Mouse (Mus musculus) lung, adult 2 months (tissue): ENCODE results near the gene Cdc42. TPM values are rescaled to one million over a fixed set of nuclear protein-coding genes. Genes with fewer than 3 reads are reported as not detected.
A peak's percentile ranks its signal among the peaks of the same experiment; 100 is the strongest.

ENCODE experiments used
- DNase-seq: peaks from one replicate; pipeline ENCODE4 v3.0.0; 2022
- H3K4me1 ChIP-seq: fragments of 200-500 bp; 2 replicates; pipeline ENCODE4 v1.6.1; 2011; ENCODE audit warnings: low read length; ENCODE audit not compliant: control insufficient read depth, insufficient read depth
- H3K4me3 ChIP-seq: fragments of 200-500 bp; replicated peaks from 2 replicates; pipeline ENCODE3; 2011; ENCODE audit warnings: low read depth, mild to moderate bottlenecking, control low read depth, low read length; ENCODE audit errors: extremely low read depth
- CTCF ChIP-seq: fragments of 200-500 bp; IDR thresholded peaks from 2 replicates; pipeline ENCODE4 v1.5.1; 2011; ENCODE audit warnings: mild to moderate bottlenecking, low read length, control low read depth; ENCODE audit not compliant: insufficient read depth
- POLR2A ChIP-seq: fragments of 200-500 bp; IDR thresholded peaks from 2 replicates; pipeline ENCODE4 v1.6.1; 2011; ENCODE audit warnings: low read depth, mild to moderate bottlenecking, control low read depth, low read length, borderline replicate concordance; ENCODE audit errors: extremely low read depth
- WGBS: fragments of 180-500 bp; shearing (Covaris S2); methylation state at CpG from one replicate; pipeline ENCODE4 v1.1.7; 2018; 5-methylcytosine and 5-hydroxymethylcytosine counted together
- polyA plus RNA-seq: library from polyadenylated mRNA; depleted of rRNA; stranded (reverse); fragments of >200 nt; gene quantifications from 2 replicates; pipeline ENCODE4 v1.2.3, GENCODE M21; 2012

The Cdc42 gene
- polyA plus RNA-seq, 1 experiment = 124 TPM

DNA sequence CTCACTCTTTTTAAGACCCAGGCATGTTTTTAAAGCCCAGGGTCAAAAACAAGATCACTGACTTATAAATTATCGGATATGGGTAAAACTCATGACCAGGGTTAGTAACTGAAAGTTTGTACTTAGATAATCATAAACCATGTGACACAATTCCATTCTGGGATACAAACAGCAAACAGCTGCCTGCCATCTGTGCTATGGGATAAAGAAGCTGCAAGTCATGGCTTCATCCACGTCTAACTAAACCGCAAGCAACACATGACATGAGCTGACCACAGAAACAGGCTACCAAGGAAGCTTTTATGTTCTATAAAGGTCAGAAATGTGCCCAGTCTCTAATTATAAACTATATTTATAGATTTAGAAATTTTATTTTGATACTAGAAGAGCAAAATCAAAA lies 31.0 kb downstream of the Cdc42 start:
- no peak for DNase-seq
- TF ChIP-seq POLR2A (no peak), CTCF (no peak)
- Histone ChIP-seq H3K4me1 (peaks cover 5% of the 10 kb centered on the region), H3K4me3 (no peak overlapping the region)
- WGBS = 68% methylated on average over 3 of the region's 3 CpGs

DNA sequence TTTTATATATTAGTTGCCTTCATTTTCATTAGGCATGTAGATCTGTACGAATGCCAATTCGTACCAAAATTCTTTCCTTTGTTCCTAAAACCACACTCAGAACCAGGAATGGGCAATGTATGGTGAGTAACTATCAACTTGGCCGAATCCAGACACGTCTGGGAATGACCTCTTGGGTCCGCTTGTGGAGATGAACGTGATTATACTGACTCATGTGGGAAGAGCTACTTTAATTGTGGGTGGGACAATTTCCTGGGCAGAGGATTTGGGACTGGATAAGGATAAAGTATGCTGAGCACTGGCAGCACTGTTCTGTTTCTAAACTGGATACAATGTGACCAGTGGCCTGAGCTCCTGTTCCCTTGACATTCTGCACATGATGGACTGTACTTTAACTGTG lies 32.6 kb downstream of the Cdc42 start:
- Histone ChIP-seq H3K4me1 (peaks cover 5% of the 10 kb centered on the region), H3K4me3 (no peak overlapping the region)
- TF ChIP-seq POLR2A (no peak), CTCF (no peak)
- DNase-seq = no peak
- 64% methylated on average over 6 of the region's 6 CpGs for WGBS

DNA sequence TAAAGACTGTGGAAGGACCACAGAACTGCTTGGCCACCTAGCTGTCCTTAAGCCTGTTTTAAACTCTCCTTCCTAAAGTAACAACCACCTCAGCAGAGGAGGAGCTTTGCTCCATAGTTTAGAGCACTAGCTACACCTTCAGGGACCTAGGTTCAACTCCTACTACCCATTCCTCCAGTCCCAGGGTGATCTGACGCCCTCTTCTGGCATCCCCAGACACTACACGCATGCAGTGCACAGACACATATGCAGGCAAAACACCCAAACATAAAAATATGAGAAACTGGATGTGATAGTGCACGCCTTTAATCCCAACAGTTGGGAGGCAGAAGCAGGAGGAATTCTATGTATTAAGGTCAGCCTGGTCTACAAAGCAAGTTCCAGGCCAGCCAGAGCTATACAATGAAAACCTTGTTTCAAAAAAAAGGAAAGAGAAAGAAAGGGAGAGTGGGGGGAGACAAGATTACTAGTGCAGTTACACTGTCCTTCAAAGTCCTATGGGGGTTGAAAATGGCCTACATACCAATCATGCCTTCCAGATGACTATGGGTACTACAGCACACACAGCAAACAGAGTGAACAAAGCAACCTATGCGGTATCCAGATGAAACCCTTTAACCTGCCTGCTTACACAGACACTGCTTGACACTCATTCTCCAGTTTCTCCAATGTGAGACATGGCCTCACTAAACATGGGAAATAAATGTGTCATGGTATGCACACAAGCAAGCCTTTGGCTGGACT lies 41.3 kb downstream of the Cdc42 start:
- H3K4me3 ChIP-seq = no peak overlapping the region
- 79% methylated on average over 4 of the region's 4 CpGs for WGBS
- DNase-seq = no peak
- H3K4me1 ChIP-seq = peaks cover 8% of the 10 kb centered on the region
- no peak for TF ChIP-seq POLR2A
- TF ChIP-seq CTCF = 0 out of 2 replicates have a peak, but pooled peaks have one; percentile 12

DNA sequence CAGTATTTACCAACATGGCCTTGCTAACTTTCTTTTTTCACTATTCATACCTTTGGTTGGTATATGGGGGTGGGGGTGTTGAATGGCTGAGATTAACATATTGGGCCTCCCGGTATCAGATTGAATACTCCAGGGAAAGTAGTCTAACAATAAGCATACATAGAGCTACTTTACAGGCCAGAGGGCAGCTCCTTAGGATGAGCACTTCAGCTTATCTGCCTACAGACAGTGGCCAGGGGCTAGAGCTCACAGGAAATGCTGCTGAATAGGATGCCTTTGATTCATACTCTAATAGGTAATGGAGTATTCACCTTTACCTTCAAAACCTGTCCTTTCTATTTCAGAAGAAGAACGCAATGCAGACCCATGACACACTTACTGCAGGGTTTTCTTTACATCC lies 42.5 kb downstream of the Cdc42 start:
- TF ChIP-seq CTCF = no peak
- DNase-seq = no peak
- no peak overlapping the region for H3K4me3 ChIP-seq
- WGBS = 88% methylated on average over 2 of the region's 2 CpGs
- H3K4me1 ChIP-seq = peaks cover 8% of the 10 kb centered on the region

DNA sequence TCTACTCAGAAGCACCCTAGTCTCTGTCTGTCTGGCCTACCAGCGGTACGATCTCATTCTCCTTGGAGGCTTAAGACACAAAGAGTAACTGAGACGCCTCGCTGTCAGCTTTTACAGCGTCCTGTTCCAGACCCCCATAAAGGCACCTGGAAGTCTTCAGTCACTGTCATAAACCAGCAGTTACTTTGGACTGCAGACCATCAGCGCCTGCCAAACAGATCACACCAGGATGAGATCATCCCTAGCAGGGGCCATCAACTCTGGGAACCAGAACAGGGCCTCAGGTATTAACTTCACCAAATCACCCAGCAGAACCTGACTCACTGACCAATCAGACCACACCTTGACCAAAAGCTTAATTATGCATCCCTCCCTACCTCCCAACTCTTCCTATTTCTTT lies 43.0 kb downstream of the Cdc42 start:
- no peak for DNase-seq
- Histone ChIP-seq H3K4me3 (no peak overlapping the region), H3K4me1 (peaks cover 8% of the 10 kb centered on the region)
- TF ChIP-seq POLR2A = no peak
- no peak for TF ChIP-seq CTCF
- 55% methylated on average over 6 of the region's 6 CpGs for WGBS

DNA sequence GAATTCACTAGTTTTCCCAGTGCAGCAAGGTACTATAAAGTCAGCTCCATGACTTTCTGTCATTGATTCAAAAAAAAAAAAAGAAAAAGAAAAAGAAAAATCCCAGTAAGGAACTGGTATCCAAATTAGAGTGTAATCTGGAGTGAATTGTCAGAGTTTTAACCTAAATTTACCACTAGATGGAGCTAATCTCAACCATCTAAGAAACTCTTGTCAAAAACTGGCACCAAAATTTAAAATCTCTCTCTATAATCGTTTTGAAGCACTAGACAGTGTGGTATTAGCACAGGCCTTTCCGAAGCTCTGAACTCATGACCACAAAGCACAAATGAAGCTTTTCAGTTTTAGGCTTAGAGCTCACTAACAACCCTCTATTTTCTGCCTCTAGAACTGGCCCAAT lies 44.0 kb downstream of the Cdc42 start:
- 18% methylated on average over 2 of the region's 2 CpGs for WGBS
- H3K4me3 ChIP-seq = no peak overlapping the region

DNA sequence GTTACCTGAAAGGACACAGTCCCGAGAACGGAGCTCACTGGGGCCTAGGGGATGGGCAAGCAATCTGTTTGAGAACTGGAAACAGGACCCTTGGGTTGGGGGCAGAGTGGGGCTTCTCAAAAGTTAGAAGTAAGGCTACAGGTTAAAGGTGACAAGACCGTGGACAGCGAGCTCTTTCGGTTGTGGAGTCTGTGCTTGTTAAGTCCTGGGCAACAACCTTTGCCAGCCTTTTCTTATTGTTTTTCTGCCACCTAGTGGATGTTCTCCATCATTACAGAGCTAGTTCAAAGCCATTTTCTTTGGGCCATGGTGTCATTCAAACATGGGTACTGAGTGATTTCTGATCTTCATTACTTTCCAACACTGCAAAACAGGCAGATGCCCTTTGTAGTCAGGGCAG lies 49.1 kb downstream of the Cdc42 start:
- Histone ChIP-seq H3K4me3 (no peak overlapping the region), H3K4me1 (no peaks in the 10 kb centered on the region)
- DNase-seq = peak; percentile 22
- 41% methylated on average over 5 of the region's 5 CpGs for WGBS
- TF ChIP-seq CTCF (peak; percentile 47), POLR2A (no peak)

More for the DNA sequence above, 44.0 kb downstream of the Cdc42 start:
- no peak for DNase-seq
- peak; percentile 9; the same call in 1 of the 2 replicates for TF ChIP-seq CTCF
- TF ChIP-seq POLR2A = no peak
- peaks cover 8% of the 10 kb centered on the region for H3K4me1 ChIP-seq

DNA sequence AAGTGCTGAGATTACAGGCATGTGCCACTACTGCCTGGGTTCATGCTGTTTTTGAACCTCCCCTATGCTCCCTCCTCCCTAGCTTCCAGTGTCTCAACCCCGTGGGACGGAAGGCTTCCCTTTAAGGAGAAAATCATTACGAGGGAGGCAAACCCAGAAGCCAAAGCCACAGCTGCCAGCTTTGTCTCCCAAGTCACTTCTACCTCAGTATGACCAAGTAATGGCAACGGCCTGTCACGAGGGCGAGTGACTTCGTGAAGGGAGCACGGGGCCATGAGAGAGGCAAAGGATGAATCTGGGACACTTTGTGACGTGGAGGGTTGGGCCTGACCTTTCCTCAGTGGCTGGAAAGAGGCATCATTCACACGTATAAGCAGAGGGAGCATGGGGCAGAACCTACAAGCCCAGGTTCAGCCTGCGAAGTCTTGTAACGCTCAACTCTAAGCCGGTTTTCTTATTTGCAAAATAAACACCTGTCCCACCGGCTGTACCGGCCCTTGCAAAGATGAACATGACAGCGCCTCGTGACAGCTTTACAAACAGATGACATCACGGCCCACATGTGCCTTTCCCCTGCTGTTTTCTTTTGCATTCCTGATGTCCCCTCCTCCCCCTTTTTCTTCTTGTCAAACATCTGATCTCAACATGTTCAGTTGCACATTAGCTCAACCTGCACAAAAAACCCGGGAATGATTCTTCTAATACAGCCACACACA lies 50.4 kb downstream of the Cdc42 start:
- WGBS = 61% methylated on average over 19 of the region's 19 CpGs
- no peak overlapping the region for H3K4me3 ChIP-seq

DNA sequence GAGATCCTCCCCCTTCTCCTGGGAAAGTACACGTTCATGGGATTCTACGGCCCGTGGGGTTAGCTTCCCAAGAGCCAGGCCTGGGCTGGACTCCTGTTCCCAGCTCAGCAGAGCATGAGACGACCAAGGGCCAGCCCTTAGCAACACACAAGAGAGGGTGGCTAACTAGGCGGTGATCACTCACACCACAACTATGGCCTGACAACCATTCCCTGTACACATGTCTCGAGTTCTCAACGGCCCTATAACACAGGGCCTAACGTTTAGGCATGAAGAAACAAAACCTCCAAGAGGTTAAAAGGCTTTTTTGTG lies 51.0 kb downstream of the Cdc42 start:
- no peak for DNase-seq
- no peaks in the 10 kb centered on the region for H3K4me1 ChIP-seq
- 79% methylated on average over 8 of the region's 8 CpGs for WGBS
- no peak overlapping the region for H3K4me3 ChIP-seq
- TF ChIP-seq CTCF (no peak), POLR2A (no peak)

More for the DNA sequence above, 50.4 kb downstream of the Cdc42 start:
- no peaks in the 10 kb centered on the region for H3K4me1 ChIP-seq
- TF ChIP-seq CTCF (no peak), POLR2A (no peak)
- DNase-seq = no peak

DNA sequence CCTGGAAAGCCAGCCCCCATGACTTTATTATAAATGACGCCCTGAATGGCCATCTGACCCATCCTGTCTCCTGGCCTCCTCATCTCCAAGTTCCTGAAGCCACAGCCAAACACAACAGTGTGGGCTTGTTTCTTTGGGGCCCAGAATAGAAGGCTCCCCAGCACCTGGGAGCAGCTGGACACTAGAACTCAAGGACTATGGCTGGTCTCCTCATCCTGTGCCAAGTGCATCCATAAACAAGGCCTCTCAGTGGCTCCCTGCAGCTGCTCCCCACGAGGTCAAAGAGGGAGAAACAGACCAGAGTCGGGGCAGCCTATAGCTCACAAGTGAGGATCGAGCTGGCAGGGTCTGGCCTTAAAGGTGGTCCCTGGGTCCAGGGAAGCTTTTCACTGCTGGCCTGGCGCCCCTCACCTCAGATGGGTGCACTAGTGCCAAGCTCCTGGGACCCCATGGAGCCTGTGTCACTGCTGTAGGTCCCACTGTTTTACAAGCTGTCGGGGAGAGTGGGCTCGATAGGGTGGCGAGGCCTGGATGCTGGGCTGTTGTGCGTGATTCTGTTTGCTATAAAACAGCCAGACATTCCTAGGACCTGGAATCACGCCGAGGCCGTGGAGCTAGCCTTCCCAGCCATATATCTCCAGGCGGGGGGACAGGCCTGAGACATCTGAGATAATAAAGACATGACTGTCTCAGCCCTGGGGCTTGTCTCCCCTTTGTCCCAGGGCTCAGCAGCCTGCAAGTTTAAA lies 51.5 kb downstream of the Cdc42 start:
- WGBS = 71% methylated on average over 13 of the region's 13 CpGs
- H3K4me3 ChIP-seq = no peak overlapping the region
- DNase-seq = no peak
- TF ChIP-seq POLR2A = no peak
- H3K4me1 ChIP-seq = no peaks in the 10 kb centered on the region
